Mouse (Mus musculus) megakaryocyte, adult 5-6 weeks (primary cell): ENCODE measurements around the gene Lipc. TPM values are rescaled to one million over a fixed set of nuclear protein-coding genes. Genes with fewer than 3 reads are reported as not detected.

Source experiments
- ATAC-seq: 2 replicates; pipeline ENCODE4 v1.8.0; 2016; ENCODE audit warnings: mild to moderate bottlenecking, inconsistent platforms; ENCODE audit not compliant: poor library complexity, severe bottlenecking
- total RNA-seq, 2 experiments: library from RNA; stranded (forward) in 1 of 2; stranded (reverse) in 1 of 2; fragments of 153-499, 151-499 nt in 1 of 2; fragments of 221-1000, 200-1000 nt in 1 of 2; gene quantifications; 2 replicates each; pipeline versions ENCODE4 v1.2.3 to v1.2.4; 2015 to 2017

The Lipc gene
- total RNA-seq, 2 experiments from 2014 or later, result 0.36 TPM; not detected in 1

- no peak for ATAC-seq
Measured at GRCm38 (mm10) chr9:70830844-70831529, 121.0 kb downstream of the Lipc start.

GRCm38 (mm10) chr9:70829784-70830488 lies 122.1 kb downstream of the Lipc start:
- ATAC-seq, result no peak

GRCm38 (mm10) chr9:70827911-70828310 lies 124.1 kb downstream of the Lipc start:
- ATAC-seq, result no peak

GRCm38 (mm10) chr9:70824103-70824502 lies 127.9 kb downstream of the Lipc start:
- no peak for ATAC-seq

GRCm38 (mm10) chr9:70818739-70819138 lies 133.3 kb downstream of the Lipc start:
- no peak for ATAC-seq

- ATAC-seq, result no peak
Measured at GRCm38 (mm10) chr9:70817396-70817795, 134.6 kb downstream of the Lipc start.

- no peak for ATAC-seq
Measured at GRCm38 (mm10) chr9:70816701-70817305, 135.2 kb downstream of the Lipc start.

- ATAC-seq, result peak; percentile 98
Measured at GRCm38 (mm10) chr9:70812551-70812950, 139.5 kb downstream of the Lipc start.

GRCm38 (mm10) chr9:70807714-70808113 lies 144.3 kb downstream of the Lipc start:
- ATAC-seq, result no peak

- ATAC-seq, result no peak
Measured at GRCm38 (mm10) chr9:70806069-70806468, 146.0 kb downstream of the Lipc start.

GRCm38 (mm10) chr9:70802816-70803215 lies 149.2 kb downstream of the Lipc start:
- ATAC-seq, result no peak

- no peak for ATAC-seq
Measured at GRCm38 (mm10) chr9:70801761-70802160, 150.3 kb downstream of the Lipc start.

GRCm38 (mm10) chr9:70800588-70801315 lies 151.3 kb downstream of the Lipc start:
- no peak for ATAC-seq

- ATAC-seq, result no peak
Measured at GRCm38 (mm10) chr9:70795439-70795757, 156.6 kb downstream of the Lipc start.

- no peak for ATAC-seq
Measured at GRCm38 (mm10) chr9:70794643-70795438, 157.2 kb downstream of the Lipc start.

GRCm38 (mm10) chr9:70790621-70791020 lies 161.4 kb downstream of the Lipc start:
- no peak for ATAC-seq

GRCm38 (mm10) chr9:70788705-70789104 lies 163.3 kb downstream of the Lipc start:
- ATAC-seq, result no peak

- ATAC-seq, result no peak
Measured at GRCm38 (mm10) chr9:70782191-70782590, 169.8 kb downstream of the Lipc start.

- ATAC-seq, result no peak
Measured at GRCm38 (mm10) chr9:70775517-70775916, 176.5 kb downstream of the Lipc start.

GRCm38 (mm10) chr9:70760974-70761373 lies 191.1 kb downstream of the Lipc start:
- ATAC-seq, result peak; percentile 89
